Mouse (Mus musculus): ENCODE measurements at regions not wholly inside any gene's neighbourhood (a gene's known extent, or its start where the extent isn't known, plus 50 kb on each side); places are given as distances from the start of the nearest gene placed in this dataset.
A peak's percentile ranks its signal among the peaks of the same experiment; 100 is the strongest.
"Not testable (repeated sequence)": the region's sequence is repeated elsewhere in the genome, so short reads cannot be mapped to it uniquely, and the experiment has no call there.

DNA sequence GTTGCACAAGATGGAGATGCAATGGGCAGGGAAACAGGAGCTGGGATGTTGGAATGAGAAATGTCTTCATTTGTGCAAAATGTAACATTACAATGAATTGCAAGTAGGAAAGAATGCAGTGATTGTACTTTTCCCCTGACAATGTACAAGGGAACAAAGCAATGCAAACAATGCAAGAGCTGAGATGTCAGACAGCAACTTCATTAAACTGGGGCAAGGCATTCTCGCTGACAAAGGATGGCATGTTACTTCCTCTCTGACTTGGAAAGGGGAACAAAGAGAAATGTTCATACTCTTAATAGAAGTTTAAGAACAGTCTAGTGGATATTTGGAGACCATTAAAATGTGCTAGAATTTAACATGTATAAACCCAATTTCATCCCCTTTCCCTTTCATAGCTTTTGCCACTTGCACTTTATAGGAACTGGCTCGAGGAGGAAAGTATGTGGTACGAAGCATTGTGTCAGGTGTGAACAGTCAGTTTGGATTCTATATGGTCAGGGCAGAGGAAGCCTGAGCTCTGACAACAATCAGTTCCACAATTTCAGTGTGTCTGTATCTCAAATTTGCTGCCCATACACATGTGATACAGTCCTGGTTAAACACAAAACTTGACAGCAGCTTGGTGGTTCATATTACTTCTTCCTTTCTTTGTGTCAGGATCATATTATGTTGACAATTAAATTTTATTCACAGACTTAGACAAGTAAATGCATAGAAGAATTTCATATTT lies 114.3 kb upstream of the Pou1f1 start:
- TF ChIP-seq POLR2A (IDR thresholded peaks at IDR 0.05; ENCODE audit: borderline replicate concordance, extremely low read depth, insufficient read depth, insufficient read length, poor library complexity, severe bottlenecking) (no peak), CTCF (IDR thresholded peaks at IDR 0.05; ENCODE audit: borderline replicate concordance, extremely low read depth, insufficient read depth, insufficient read length) (no peak)
- no peak for DNase-seq (ENCODE audit: low read depth)

- not testable (repeated sequence) for DNase-seq (ENCODE audit: low read depth)
Measured at GRCm38 (mm10) chr16:65432046-65432445, 88.3 kb upstream of the Pou1f1 start.

DNA sequence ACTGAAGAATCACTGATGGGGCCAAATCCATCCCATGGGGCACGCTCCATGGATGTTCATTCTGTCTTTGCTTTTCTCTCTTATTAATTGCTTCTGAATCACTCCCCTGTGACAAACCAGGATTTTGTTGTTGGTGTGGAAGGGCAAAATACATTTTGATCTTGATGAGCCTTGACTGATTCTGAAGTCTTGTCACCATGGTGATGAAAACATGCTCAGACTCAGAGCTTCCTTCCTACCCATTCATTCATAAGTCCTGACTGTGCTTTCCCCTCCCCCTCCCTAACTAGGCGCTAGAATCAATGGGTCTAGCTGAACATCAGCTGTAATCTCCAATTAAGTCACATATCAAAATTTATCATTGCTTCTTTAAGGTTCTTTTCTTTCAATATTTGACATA lies 84.2 kb upstream of the Pou1f1 start:
- no peak for TF ChIP-seq POLR2A (IDR thresholded peaks at IDR 0.05; ENCODE audit: borderline replicate concordance, extremely low read depth, insufficient read depth, insufficient read length, poor library complexity, severe bottlenecking)
- TF ChIP-seq CTCF (IDR thresholded peaks at IDR 0.05; ENCODE audit: borderline replicate concordance, extremely low read depth, insufficient read depth, insufficient read length) = no peak
- DNase-seq (ENCODE audit: low read depth) = peak; percentile 52

DNA sequence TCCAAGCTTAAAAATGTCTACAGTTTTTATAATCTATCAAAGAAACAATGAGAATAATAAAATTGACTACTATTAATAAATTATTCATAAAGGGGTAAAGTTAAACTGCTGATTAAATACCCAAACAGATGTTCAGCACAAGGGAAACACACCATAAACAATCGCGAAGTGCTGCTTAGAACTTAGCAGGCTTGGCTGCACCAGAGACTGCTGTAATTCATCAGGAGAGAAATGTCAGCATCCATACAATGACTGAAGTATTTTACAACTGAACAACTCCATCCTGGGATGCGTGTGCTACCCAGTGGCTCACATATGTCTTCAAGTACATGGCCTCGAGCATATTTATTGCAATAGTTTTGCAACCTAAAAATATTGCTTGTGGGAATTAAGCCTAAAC lies 78.4 kb upstream of the Pou1f1 start:
- no peak for TF ChIP-seq POLR2A (IDR thresholded peaks at IDR 0.05; ENCODE audit: borderline replicate concordance, extremely low read depth, insufficient read depth, insufficient read length, poor library complexity, severe bottlenecking)
- no peak for TF ChIP-seq CTCF (IDR thresholded peaks at IDR 0.05; ENCODE audit: borderline replicate concordance, extremely low read depth, insufficient read depth, insufficient read length)
- no peak for DNase-seq (ENCODE audit: low read depth)

- no peak for DNase-seq (ENCODE audit: low read depth)
- TF ChIP-seq POLR2A (IDR thresholded peaks at IDR 0.05; ENCODE audit: borderline replicate concordance, extremely low read depth, insufficient read depth, insufficient read length, poor library complexity, severe bottlenecking) (no peak), CTCF (IDR thresholded peaks at IDR 0.05; ENCODE audit: borderline replicate concordance, extremely low read depth, insufficient read depth, insufficient read length) (no peak)
Measured at GRCm38 (mm10) chr16:65448810-65449209, 71.5 kb upstream of the Pou1f1 start.

- no peak for DNase-seq (ENCODE audit: low read depth)
- TF ChIP-seq CTCF (IDR thresholded peaks at IDR 0.05; ENCODE audit: borderline replicate concordance, extremely low read depth, insufficient read depth, insufficient read length) = no peak
- no peak for TF ChIP-seq POLR2A (IDR thresholded peaks at IDR 0.05; ENCODE audit: borderline replicate concordance, extremely low read depth, insufficient read depth, insufficient read length, poor library complexity, severe bottlenecking)
Measured at GRCm38 (mm10) chr16:65450706-65451105, 69.6 kb upstream of the Pou1f1 start.

DNA sequence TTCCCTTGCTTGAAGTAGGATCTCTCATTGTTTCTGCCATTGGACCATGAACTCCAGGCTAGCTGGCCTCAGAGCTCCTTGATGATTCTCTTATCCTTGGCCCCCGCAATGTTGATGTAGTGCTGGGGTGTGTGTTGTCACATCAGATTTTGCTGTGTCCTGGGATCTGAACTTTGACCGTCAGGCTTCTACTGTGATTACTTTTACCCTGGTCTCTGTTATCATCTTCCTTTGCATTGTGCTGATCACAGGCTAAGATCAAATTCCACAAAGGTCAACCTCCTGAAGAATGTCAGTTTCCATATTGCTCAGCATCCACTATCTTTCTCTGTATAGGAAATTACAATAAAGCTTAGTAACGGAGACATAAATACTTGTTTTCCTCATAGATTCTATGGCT lies 68.4 kb upstream of the Pou1f1 start:
- DNase-seq (ENCODE audit: low read depth) = no peak
- TF ChIP-seq CTCF (IDR thresholded peaks at IDR 0.05; ENCODE audit: borderline replicate concordance, extremely low read depth, insufficient read depth, insufficient read length) (no peak), POLR2A (IDR thresholded peaks at IDR 0.05; ENCODE audit: borderline replicate concordance, extremely low read depth, insufficient read depth, insufficient read length, poor library complexity, severe bottlenecking) (no peak)

GRCm38 (mm10) chr16:65456948-65457347 lies 63.4 kb upstream of the Pou1f1 start:
- not testable (repeated sequence) for DNase-seq (ENCODE audit: low read depth)

GRCm38 (mm10) chr16:65458234-65458633 lies 62.1 kb upstream of the Pou1f1 start:
- no peak for DNase-seq (ENCODE audit: low read depth)
- no peak for TF ChIP-seq POLR2A (IDR thresholded peaks at IDR 0.05; ENCODE audit: borderline replicate concordance, extremely low read depth, insufficient read depth, insufficient read length, poor library complexity, severe bottlenecking)
- TF ChIP-seq CTCF (IDR thresholded peaks at IDR 0.05; ENCODE audit: borderline replicate concordance, extremely low read depth, insufficient read depth, insufficient read length) = no peak

DNA sequence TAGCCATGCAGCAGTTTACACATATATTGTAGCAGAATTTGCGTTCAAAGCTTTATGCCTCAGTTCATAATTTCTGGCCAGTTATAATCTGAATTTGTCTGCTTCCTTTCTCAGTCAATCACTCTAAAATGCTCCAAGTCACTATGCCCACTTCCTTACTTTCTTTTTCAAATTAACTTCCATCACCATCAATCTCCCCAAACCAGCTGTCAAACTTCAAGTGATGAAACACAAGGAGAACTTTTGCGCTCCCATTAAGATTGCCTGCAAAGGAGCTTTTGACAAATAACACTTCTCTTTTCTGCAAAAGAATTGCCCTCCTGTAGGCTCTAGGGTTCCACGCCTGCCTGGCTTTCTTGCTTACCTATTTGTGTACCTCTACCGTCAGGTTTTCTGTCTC lies 50.6 kb upstream of the Pou1f1 start:
- no peak for TF ChIP-seq POLR2A (IDR thresholded peaks at IDR 0.05; ENCODE audit: borderline replicate concordance, extremely low read depth, insufficient read depth, insufficient read length, poor library complexity, severe bottlenecking)
- TF ChIP-seq CTCF (IDR thresholded peaks at IDR 0.05; ENCODE audit: borderline replicate concordance, extremely low read depth, insufficient read depth, insufficient read length) = no peak
- no peak for DNase-seq (ENCODE audit: low read depth)
